Mouse (Mus musculus) heart, adult 11 months (tissue): ENCODE results near the gene Clcn6.

ENCODE experiments used
- DNase-seq: peaks from one replicate; pipeline ENCODE4 v3.0.0; 2022

Clcn6 gene

GRCm38 (mm10) chr4:147985205-147986132, 53.2 kb downstream of the Clcn6 start, which contains the start of gene Nppb:
Gene Nppb (plus strand): TSS chr4:147985788.
- peak; percentile 96 for DNase-seq

- DNase-seq: no peak
These were observed 59.2 kb downstream of the Clcn6 start for GRCm38 (mm10) chr4:147979441-147979860.

GRCm38 (mm10) chr4:147978391-147978790, 60.2 kb downstream of the Clcn6 start:
- DNase-seq: no peak

GRCm38 (mm10) chr4:147977726-147978125, 60.9 kb downstream of the Clcn6 start:
- no peak for DNase-seq

GRCm38 (mm10) chr4:147976237-147976636, 62.4 kb downstream of the Clcn6 start:
- DNase-seq: no peak

- DNase-seq: peak; percentile 93
These were observed 69.3 kb downstream of the Clcn6 start for GRCm38 (mm10) chr4:147969337-147969736.

GRCm38 (mm10) chr4:147968816-147969215, 69.8 kb downstream of the Clcn6 start:
- no peak for DNase-seq

GRCm38 (mm10) chr4:147965712-147966111, 72.9 kb downstream of the Clcn6 start:
- peak; percentile 93 for DNase-seq

GRCm38 (mm10) chr4:147963623-147964022, 75.0 kb downstream of the Clcn6 start:
- peak; percentile 97 for DNase-seq

GRCm38 (mm10) chr4:147962781-147963180, 75.8 kb downstream of the Clcn6 start:
- DNase-seq: peak; percentile 95

- DNase-seq: peak; percentile 94
These were observed 78.5 kb downstream of the Clcn6 start for GRCm38 (mm10) chr4:147959881-147960831.

- no peak for DNase-seq
These were observed 81.5 kb downstream of the Clcn6 start for GRCm38 (mm10) chr4:147957141-147957540.
